Mouse (Mus musculus): ENCODE results near the gene Zp3r. TPM values are rescaled to one million over a fixed set of nuclear protein-coding genes. Genes with fewer than 3 reads are reported as not detected.
A peak's percentile ranks its signal among the peaks of the same experiment; 100 is the strongest.
"Not testable (repeated sequence)": the region's sequence is repeated elsewhere in the genome, so short reads cannot be mapped to it uniquely, and the experiment has no call there.

Zp3r gene
- 0.12 and 0.18 TPM in 2 replicates for polyA plus RNA-seq (2015; fragmentation: Nextera tagmentation; extraction: Ambion mirVana)

- no peak within 1 kb of the TSS for H3K4me2 ChIP-seq
- H3K4me3 ChIP-seq (replicated peaks): no peak within 1 kb of the TSS
- WGBS: 94% methylated on average over 2 of the region's 2 CpGs
- no peaks in the 10 kb centered on the region for H3K9me3 ChIP-seq
- no peak for ATAC-seq (ENCODE audit: insufficient read depth, low FRiP score, low read depth)
- no peaks in the 10 kb centered on the region for H3K36me3 ChIP-seq
- no peaks in the 10 kb centered on the region; the same call in 1 of the 2 replicates for H3K4me1 ChIP-seq
- no peak within 1 kb of the TSS for H3K9ac ChIP-seq
- H3K27me3 ChIP-seq (replicated peaks): no peaks in the 10 kb centered on the region
- no peak within 1 kb of the TSS for H3K27ac ChIP-seq
Observed at GRCm38 (mm10) chr1:130629521-130629920, at the start of gene Zp3r. TSS of gene Zp3r (minus strand) at chr1:130629621.

DNA sequence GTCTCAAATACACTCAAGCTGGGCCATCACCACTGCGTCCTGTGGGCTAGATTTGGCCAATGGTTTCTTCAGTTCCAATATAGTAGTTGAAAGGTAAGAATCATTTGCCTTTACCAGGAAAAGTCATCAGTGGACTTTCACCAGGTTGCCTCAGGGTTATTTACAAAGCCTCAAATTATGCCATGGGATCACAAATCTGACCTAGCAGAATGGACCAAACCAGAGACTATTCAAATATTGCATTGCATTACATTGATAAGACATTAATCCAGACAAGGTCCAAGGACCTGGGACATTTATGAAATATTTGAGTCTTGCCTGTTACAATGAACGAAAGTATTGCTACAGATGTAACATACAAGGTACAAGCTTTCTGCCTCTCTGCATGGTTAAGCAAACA is 49.1 kb upstream of the Zp3r start:
- Histone ChIP-seq H3K4me2 (no peak overlapping the region), H3K27me3 (replicated peaks) (no peaks in the 10 kb centered on the region)
- 85% methylated on average over 2 of the region's 2 CpGs for WGBS

GRCm38 (mm10) chr1:130663576-130663975 is 34.2 kb upstream of the Zp3r start:
- not testable (repeated sequence) for H3K9me3 ChIP-seq; ATAC-seq (ENCODE audit: insufficient read depth, low FRiP score, low read depth); H3K4me1 ChIP-seq; H3K36me3 ChIP-seq; H3K9ac ChIP-seq; H3K4me3 ChIP-seq (replicated peaks); H3K27ac ChIP-seq; H3K4me2 ChIP-seq; H3K27me3 ChIP-seq (replicated peaks)
- 80% methylated on average over 5 of the region's 5 CpGs for WGBS

More for the DNA sequence above, 49.1 kb upstream of the Zp3r start:
- Histone ChIP-seq H3K27ac (no peak overlapping the region), H3K4me3 (replicated peaks) (no peak overlapping the region), H3K4me1 (no peaks in the 10 kb centered on the region), H3K9me3 (no peaks in the 10 kb centered on the region), H3K36me3 (no peaks in the 10 kb centered on the region), H3K9ac (no peak overlapping the region)
- ATAC-seq (ENCODE audit: insufficient read depth, low FRiP score, low read depth): no peak

GRCm38 (mm10) chr1:130661454-130661853 is 32.0 kb upstream of the Zp3r start, which contains the start of gene C4bp:
TSS of gene C4bp (minus strand) at chr1:130661632.
- 0 out of 2 replicates have a peak, but pooled peaks have one; percentile 56 for ATAC-seq (ENCODE audit: insufficient read depth, low FRiP score, low read depth)
- Histone ChIP-seq H3K4me1 (no peaks in the 10 kb centered on the region), H3K9ac (no peak within 1 kb of the TSS), H3K4me2 (no peak within 1 kb of the TSS), H3K4me3 (replicated peaks) (no peak within 1 kb of the TSS), H3K27me3 (replicated peaks) (no peaks in the 10 kb centered on the region), H3K36me3 (no peaks in the 10 kb centered on the region), H3K9me3 (no peaks in the 10 kb centered on the region), H3K27ac (no peak within 1 kb of the TSS)
- WGBS: 43% methylated on average over 3 of the region's 3 CpGs

- not testable (repeated sequence) for H3K4me2 ChIP-seq; H3K9ac ChIP-seq; H3K4me1 ChIP-seq; ATAC-seq (ENCODE audit: insufficient read depth, low FRiP score, low read depth); H3K27ac ChIP-seq; H3K36me3 ChIP-seq; H3K4me3 ChIP-seq (replicated peaks); H3K27me3 ChIP-seq (replicated peaks); H3K9me3 ChIP-seq
- 33% methylated on average over 5 of the region's 5 CpGs for WGBS
Observed at GRCm38 (mm10) chr1:130659641-130660040, 30.2 kb upstream of the Zp3r start.

DNA sequence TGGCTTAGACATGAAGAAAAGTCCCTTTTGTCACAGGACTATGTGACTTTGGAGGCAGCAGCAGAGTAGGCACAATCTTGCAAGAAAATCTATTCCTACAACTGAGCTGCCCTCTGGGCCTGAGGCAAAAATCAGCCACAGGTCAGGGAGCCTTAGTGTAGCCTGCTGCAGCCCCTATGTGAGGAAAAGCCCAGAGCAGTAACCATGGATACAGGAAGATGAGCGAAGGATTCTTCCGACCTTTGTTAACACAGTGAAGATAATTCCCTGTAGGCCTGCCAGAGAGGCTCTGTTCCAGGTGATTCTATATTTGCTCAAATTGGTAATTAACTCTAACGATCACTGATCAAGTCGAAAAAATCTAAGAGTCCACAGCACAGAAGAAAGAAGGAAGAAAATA is 14.7 kb upstream of the Zp3r start:
- Histone ChIP-seq H3K27ac (no peak overlapping the region), H3K4me3 (replicated peaks) (no peak overlapping the region), H3K4me2 (no peak overlapping the region), H3K9me3 (no peaks in the 10 kb centered on the region), H3K36me3 (no peaks in the 10 kb centered on the region), H3K27me3 (replicated peaks) (no peaks in the 10 kb centered on the region), H3K4me1 (no peaks in the 10 kb centered on the region), H3K9ac (no peak overlapping the region)
- 59% methylated on average over 4 of the region's 4 CpGs for WGBS
- ATAC-seq (ENCODE audit: insufficient read depth, low FRiP score, low read depth): no peak

DNA sequence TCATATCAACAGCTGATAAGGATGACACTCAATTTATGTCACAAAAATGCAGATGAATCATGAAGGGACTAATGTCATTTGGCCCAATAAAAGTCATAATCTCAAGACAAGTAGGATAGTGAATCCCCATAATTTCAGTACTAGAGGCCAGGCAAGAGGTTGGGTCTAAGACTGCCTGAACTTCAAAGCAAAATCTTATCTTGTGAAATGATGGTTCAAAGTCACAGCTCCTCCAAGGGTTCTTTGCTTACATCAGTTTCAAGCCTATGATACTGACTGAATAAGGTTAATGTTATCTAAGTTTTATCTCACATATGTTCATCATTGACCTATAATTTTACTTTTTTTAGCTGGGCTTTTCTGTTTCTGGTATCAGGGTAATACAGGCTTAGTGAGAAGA is 11.5 kb upstream of the Zp3r start:
- Histone ChIP-seq H3K4me3 (replicated peaks) (no peak overlapping the region), H3K9ac (no peak overlapping the region), H3K4me2 (no peak overlapping the region), H3K27ac (no peak overlapping the region), H3K9me3 (no peaks in the 10 kb centered on the region), H3K4me1 (no peaks in the 10 kb centered on the region), H3K27me3 (replicated peaks) (no peaks in the 10 kb centered on the region), H3K36me3 (no peaks in the 10 kb centered on the region)
- no peak for ATAC-seq (ENCODE audit: insufficient read depth, low FRiP score, low read depth)

DNA sequence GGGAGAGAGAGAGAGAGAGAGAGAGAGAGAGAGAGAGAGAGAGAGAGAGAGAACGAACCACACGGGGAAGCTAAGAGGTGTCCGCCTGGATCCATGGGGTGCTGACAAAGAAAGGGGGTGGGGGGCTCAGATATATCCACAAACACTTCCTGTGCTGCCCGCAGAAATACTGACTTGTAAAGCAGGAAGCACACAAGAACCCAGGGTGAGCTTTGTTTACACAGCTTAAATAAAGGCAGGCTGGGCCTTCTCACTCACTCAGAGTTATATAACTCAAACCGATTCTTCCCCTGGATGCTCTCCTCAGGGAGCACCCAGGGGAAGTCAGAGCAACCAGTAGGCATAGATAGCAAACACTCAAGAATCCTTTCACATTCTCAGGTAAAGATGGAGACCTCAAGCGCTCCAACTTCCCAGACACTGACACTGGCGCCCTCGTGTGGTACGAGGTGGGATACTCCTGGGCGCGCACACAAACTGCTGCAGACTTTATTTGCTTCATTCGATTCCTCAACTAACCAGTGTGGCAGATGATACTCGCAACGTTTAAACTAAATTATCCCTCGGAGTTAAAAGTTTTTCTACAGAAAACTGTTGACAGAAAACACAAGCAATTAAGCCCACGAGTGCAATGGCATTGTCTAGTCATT is 4.5 kb upstream of the Zp3r start:
- H3K4me3 ChIP-seq (replicated peaks): peak overlapping the region; percentile 17; the same call in 1 of the 2 replicates
- H3K27me3 ChIP-seq (replicated peaks): no peaks in the 10 kb centered on the region
- no peaks in the 10 kb centered on the region for H3K36me3 ChIP-seq
- H3K9me3 ChIP-seq: no peaks in the 10 kb centered on the region
- H3K9ac ChIP-seq: no peak overlapping the region
- peak overlapping the region; percentile 36 for H3K4me2 ChIP-seq
- 24% methylated on average over 16 of the region's 16 CpGs for WGBS
- peak; percentile 39; the same call in 1 of the 2 replicates for ATAC-seq (ENCODE audit: insufficient read depth, low FRiP score, low read depth)
- H3K27ac ChIP-seq: no peak overlapping the region
- no peaks in the 10 kb centered on the region; the same call in 1 of the 2 replicates for H3K4me1 ChIP-seq

DNA sequence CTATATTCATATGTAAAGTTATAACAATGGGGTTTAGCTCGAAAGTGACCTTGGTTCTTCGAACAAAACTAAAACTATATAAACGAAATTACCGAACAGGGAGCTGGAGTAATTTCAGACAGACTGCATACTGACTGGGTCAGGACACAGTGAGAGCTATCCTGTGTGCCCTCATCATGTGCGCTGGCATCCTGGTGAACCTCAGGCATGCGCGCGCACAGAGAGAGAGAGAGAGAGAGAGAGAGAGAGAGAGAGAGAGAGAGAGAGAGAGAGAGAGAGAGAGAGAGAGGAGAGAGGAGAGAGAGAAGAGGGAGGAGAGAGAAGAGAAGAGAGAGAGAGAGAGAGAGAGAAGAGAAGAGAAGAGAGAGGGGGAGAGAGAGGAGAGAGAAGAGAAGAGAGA is 3.9 kb upstream of the Zp3r start:
- no peaks in the 10 kb centered on the region; the same call in 1 of the 2 replicates for H3K4me1 ChIP-seq
- H3K27ac ChIP-seq: no peak overlapping the region
- H3K9me3 ChIP-seq: no peaks in the 10 kb centered on the region
- no peak overlapping the region for H3K9ac ChIP-seq
- WGBS: 75% methylated on average over 8 of the region's 8 CpGs
- H3K4me2 ChIP-seq: no peak overlapping the region
- no peak overlapping the region for H3K4me3 ChIP-seq (replicated peaks)
- H3K36me3 ChIP-seq: no peaks in the 10 kb centered on the region
- H3K27me3 ChIP-seq (replicated peaks): no peaks in the 10 kb centered on the region
- no peak for ATAC-seq (ENCODE audit: insufficient read depth, low FRiP score, low read depth)

DNA sequence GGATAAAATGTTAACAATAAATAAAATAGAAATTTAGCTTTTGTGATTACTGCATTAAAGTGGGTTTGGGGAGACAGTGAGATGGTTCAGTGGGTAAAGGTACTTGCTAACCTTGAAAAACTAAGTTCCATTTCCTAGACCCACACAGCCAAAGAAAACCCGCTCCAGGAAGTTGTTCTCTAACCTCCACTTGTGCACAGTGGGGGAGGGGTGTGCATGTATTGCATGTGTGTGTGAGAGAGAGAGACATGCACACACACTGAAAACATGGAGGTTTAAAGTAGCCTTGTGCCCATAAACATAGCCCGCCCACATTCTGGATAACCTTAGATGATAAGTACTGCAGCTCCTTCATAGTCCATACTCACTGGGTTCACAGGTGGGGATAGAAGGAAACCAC is 33.1 kb downstream of the Zp3r start:
- Histone ChIP-seq H3K4me3 (replicated peaks) (no peak overlapping the region), H3K9ac (no peak overlapping the region), H3K4me1 (no peaks in the 10 kb centered on the region), H3K9me3 (no peaks in the 10 kb centered on the region), H3K4me2 (no peak overlapping the region), H3K36me3 (no peaks in the 10 kb centered on the region), H3K27ac (no peak overlapping the region), H3K27me3 (replicated peaks) (no peaks in the 10 kb centered on the region)
- ATAC-seq (ENCODE audit: insufficient read depth, low FRiP score, low read depth): no peak
- 86% methylated on average over 2 of the region's 2 CpGs for WGBS

DNA sequence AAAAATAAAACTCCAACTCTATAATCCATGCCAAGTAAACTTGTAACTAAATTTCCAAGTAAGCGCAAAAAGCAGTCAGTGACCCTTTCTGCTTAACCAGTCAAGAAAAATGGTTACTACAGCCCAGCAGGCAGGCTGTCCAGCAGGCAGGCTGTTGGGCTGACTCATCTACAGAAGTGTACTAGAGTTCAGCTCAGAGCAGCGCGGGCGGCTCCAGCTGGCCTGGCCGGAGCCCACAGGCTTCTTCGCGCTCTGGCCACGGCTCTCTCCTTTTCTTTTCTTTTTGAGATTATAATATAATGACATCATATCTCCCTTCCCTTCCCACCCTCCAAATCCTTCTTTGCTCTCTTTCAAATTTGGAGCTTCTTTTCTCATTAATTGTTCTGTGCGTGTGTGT is 40.8 kb downstream of the Zp3r start:
- Histone ChIP-seq H3K27ac (no peak overlapping the region), H3K27me3 (replicated peaks) (no peaks in the 10 kb centered on the region), H3K36me3 (no peaks in the 10 kb centered on the region), H3K4me2 (no peak overlapping the region), H3K9ac (no peak overlapping the region), H3K4me1 (no peaks in the 10 kb centered on the region), H3K9me3 (no peaks in the 10 kb centered on the region), H3K4me3 (replicated peaks) (no peak overlapping the region)
- ATAC-seq (ENCODE audit: insufficient read depth, low FRiP score, low read depth): no peak
- 65% methylated on average over 9 of the region's 9 CpGs for WGBS

DNA sequence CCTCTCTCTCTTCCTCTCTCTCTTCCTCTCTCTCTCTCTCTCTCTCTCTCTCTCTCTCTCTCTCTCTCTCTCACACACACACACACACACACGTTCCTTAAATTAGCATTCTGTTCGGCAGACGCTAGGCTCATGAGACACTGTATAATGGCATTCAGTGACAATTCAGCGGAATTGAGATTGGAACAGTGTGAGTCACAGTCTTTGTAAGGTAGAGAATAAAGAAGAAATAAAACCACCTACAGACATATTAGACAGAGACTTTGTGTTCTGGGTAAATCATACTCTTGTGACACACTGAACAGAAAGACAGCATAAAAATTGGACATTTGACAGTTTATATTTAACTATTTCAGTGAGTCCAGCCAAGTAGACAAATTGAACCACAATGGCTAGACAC is 53.0 kb downstream of the Zp3r start:
- no peak overlapping the region for H3K9ac ChIP-seq
- H3K9me3 ChIP-seq: no peaks in the 10 kb centered on the region
- H3K4me2 ChIP-seq: no peak overlapping the region
- 68% methylated on average over 4 of the region's 4 CpGs for WGBS
- no peak overlapping the region for H3K4me3 ChIP-seq (replicated peaks)
- no peaks in the 10 kb centered on the region for H3K27me3 ChIP-seq (replicated peaks)
- H3K4me1 ChIP-seq: no peaks in the 10 kb centered on the region
- H3K36me3 ChIP-seq: no peaks in the 10 kb centered on the region
- H3K27ac ChIP-seq: no peak overlapping the region
- no peak for ATAC-seq (ENCODE audit: insufficient read depth, low FRiP score, low read depth)

DNA sequence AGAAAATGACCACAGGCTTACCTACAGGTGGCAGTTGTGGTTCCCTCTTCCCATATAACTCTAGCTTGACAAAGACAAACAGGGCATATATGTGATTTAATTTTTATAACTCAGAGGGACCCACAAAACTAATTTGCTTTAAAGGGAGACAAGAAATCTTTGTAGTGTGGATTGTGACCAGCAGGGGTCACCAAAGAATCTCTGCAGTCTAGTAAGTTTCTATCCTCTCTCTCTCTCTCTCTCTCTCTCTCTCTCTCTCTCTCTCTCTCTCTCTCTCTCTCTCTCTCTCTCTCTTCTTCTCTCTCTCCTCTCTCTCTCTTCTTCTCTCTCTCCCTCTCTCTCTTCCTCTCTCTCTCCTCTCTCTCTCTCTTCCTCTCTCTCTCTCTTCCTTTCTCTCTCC is 53.5 kb downstream of the Zp3r start:
- ATAC-seq (ENCODE audit: insufficient read depth, low FRiP score, low read depth): no peak
- Histone ChIP-seq H3K27me3 (replicated peaks) (no peaks in the 10 kb centered on the region), H3K4me3 (replicated peaks) (no peak overlapping the region), H3K9me3 (no peaks in the 10 kb centered on the region), H3K27ac (no peak overlapping the region), H3K4me1 (no peaks in the 10 kb centered on the region), H3K9ac (no peak overlapping the region), H3K36me3 (no peaks in the 10 kb centered on the region), H3K4me2 (no peak overlapping the region)
